Mouse (Mus musculus): ENCODE data around the gene Fat3. TPM values are rescaled to one million over a fixed set of nuclear protein-coding genes. Genes with fewer than 3 reads are reported as not detected.

The Fat3 gene
- polyA plus RNA-seq, 1 experiment from 2014 or later, result 6.6 TPM

GRCm38 (mm10) chr9:15940933-15941673, 560.0 kb downstream of the Fat3 start:
- H3K4me1 ChIP-seq (ENCODE audit: control insufficient read depth, insufficient read depth, low read length), result 0 out of 2 replicates have a peak, but pooled peaks cover 6% of the 10 kb centered on the region
- H3K4me2 ChIP-seq (replicated peaks; ENCODE audit: low read depth, low read length), result no peak overlapping the region
- no peak overlapping the region for H3K9ac ChIP-seq (ENCODE audit: low read depth, low read length)
- H3K27me3 ChIP-seq (ENCODE audit: control insufficient read depth, insufficient read depth, low read length), result no peaks in the 10 kb centered on the region
- no peaks in the 10 kb centered on the region for H3K36me3 ChIP-seq (ENCODE audit: control insufficient read depth, insufficient read depth, low read length)
- ATAC-seq (ENCODE audit: low FRiP score, low TSS enrichment), result no peak
- H3K27ac ChIP-seq (ENCODE audit: low read depth, low read length), result no peak overlapping the region
- H3K9me3 ChIP-seq (ENCODE audit: control insufficient read depth, low read length), result no peaks in the 10 kb centered on the region
- 86% methylated on average over 7 of the region's 7 CpGs for WGBS
- no peak overlapping the region for H3K4me3 ChIP-seq (ENCODE audit: low read length)

- Histone ChIP-seq H3K27ac (ENCODE audit: low read depth, low read length) (no peak overlapping the region), H3K27me3 (ENCODE audit: control insufficient read depth, insufficient read depth, low read length) (no peaks in the 10 kb centered on the region), H3K9me3 (ENCODE audit: control insufficient read depth, low read length) (no peaks in the 10 kb centered on the region), H3K36me3 (ENCODE audit: control insufficient read depth, insufficient read depth, low read length) (no peaks in the 10 kb centered on the region), H3K4me3 (ENCODE audit: low read length) (no peak overlapping the region), H3K4me1 (ENCODE audit: control insufficient read depth, insufficient read depth, low read length) (0 out of 2 replicates have a peak, but pooled peaks cover 6% of the 10 kb centered on the region), H3K4me2 (replicated peaks; ENCODE audit: low read depth, low read length) (no peak overlapping the region), H3K9ac (ENCODE audit: low read depth, low read length) (no peak overlapping the region)
- WGBS, result 65% methylated on average over 2 of the region's 2 CpGs
- no peak for ATAC-seq (ENCODE audit: low FRiP score, low TSS enrichment)
Observed at GRCm38 (mm10) chr9:15939594-15939993, 561.5 kb downstream of the Fat3 start.

GRCm38 (mm10) chr9:15937837-15938514, 563.1 kb downstream of the Fat3 start:
- H3K36me3 ChIP-seq (ENCODE audit: control insufficient read depth, insufficient read depth, low read length), result no peaks in the 10 kb centered on the region
- no peak overlapping the region for H3K27ac ChIP-seq (ENCODE audit: low read depth, low read length)
- no peaks in the 10 kb centered on the region for H3K9me3 ChIP-seq (ENCODE audit: control insufficient read depth, low read length)
- H3K4me2 ChIP-seq (replicated peaks; ENCODE audit: low read depth, low read length), result no peak overlapping the region
- 0 out of 2 replicates have a peak, but pooled peaks have one; percentile 37 for ATAC-seq (ENCODE audit: low FRiP score, low TSS enrichment)
- no peak overlapping the region for H3K9ac ChIP-seq (ENCODE audit: low read depth, low read length)
- no peak overlapping the region for H3K4me3 ChIP-seq (ENCODE audit: low read length)
- no peaks in the 10 kb centered on the region for H3K27me3 ChIP-seq (ENCODE audit: control insufficient read depth, insufficient read depth, low read length)
- 81% methylated on average over 28 of the region's 28 CpGs for WGBS
- H3K4me1 ChIP-seq (ENCODE audit: control insufficient read depth, insufficient read depth, low read length), result 0 out of 2 replicates have a peak, but pooled peaks cover 6% of the 10 kb centered on the region

GRCm38 (mm10) chr9:15930928-15931443, 570.1 kb downstream of the Fat3 start:
- Histone ChIP-seq H3K4me3 (ENCODE audit: low read length) (no peak overlapping the region), H3K27me3 (ENCODE audit: control insufficient read depth, insufficient read depth, low read length) (no peaks in the 10 kb centered on the region), H3K27ac (ENCODE audit: low read depth, low read length) (no peak overlapping the region), H3K4me1 (ENCODE audit: control insufficient read depth, insufficient read depth, low read length) (no peaks in the 10 kb centered on the region), H3K9ac (ENCODE audit: low read depth, low read length) (no peak overlapping the region), H3K4me2 (replicated peaks; ENCODE audit: low read depth, low read length) (no peak overlapping the region), H3K9me3 (ENCODE audit: control insufficient read depth, low read length) (no peaks in the 10 kb centered on the region), H3K36me3 (ENCODE audit: control insufficient read depth, insufficient read depth, low read length) (no peaks in the 10 kb centered on the region)
- no peak for ATAC-seq (ENCODE audit: low FRiP score, low TSS enrichment)
- WGBS, result 87% methylated on average over 5 of the region's 5 CpGs

- Histone ChIP-seq H3K4me1 (ENCODE audit: control insufficient read depth, insufficient read depth, low read length) (no peaks in the 10 kb centered on the region), H3K27me3 (ENCODE audit: control insufficient read depth, insufficient read depth, low read length) (no peaks in the 10 kb centered on the region), H3K9ac (ENCODE audit: low read depth, low read length) (no peak overlapping the region), H3K27ac (ENCODE audit: low read depth, low read length) (no peak overlapping the region), H3K4me2 (replicated peaks; ENCODE audit: low read depth, low read length) (no peak overlapping the region), H3K4me3 (ENCODE audit: low read length) (no peak overlapping the region), H3K36me3 (ENCODE audit: control insufficient read depth, insufficient read depth, low read length) (no peaks in the 10 kb centered on the region), H3K9me3 (ENCODE audit: control insufficient read depth, low read length) (no peaks in the 10 kb centered on the region)
- 84% methylated on average over 2 of the region's 2 CpGs for WGBS
- no peak for ATAC-seq (ENCODE audit: low FRiP score, low TSS enrichment)
Observed at GRCm38 (mm10) chr9:15928331-15928730, 572.8 kb downstream of the Fat3 start.

- WGBS, result 81% methylated on average over 5 of the region's 5 CpGs
- Histone ChIP-seq H3K27ac (ENCODE audit: low read depth, low read length) (no peak overlapping the region), H3K36me3 (ENCODE audit: control insufficient read depth, insufficient read depth, low read length) (no peaks in the 10 kb centered on the region), H3K4me3 (ENCODE audit: low read length) (no peak overlapping the region), H3K27me3 (ENCODE audit: control insufficient read depth, insufficient read depth, low read length) (no peaks in the 10 kb centered on the region), H3K4me2 (replicated peaks; ENCODE audit: low read depth, low read length) (no peak overlapping the region), H3K4me1 (ENCODE audit: control insufficient read depth, insufficient read depth, low read length) (no peaks in the 10 kb centered on the region), H3K9me3 (ENCODE audit: control insufficient read depth, low read length) (no peaks in the 10 kb centered on the region), H3K9ac (ENCODE audit: low read depth, low read length) (no peak overlapping the region)
- ATAC-seq (ENCODE audit: low FRiP score, low TSS enrichment), result no peak
Observed at GRCm38 (mm10) chr9:15927378-15928083, 573.6 kb downstream of the Fat3 start.

- no peak overlapping the region for H3K27ac ChIP-seq (ENCODE audit: low read depth, low read length)
- WGBS, result 89% methylated on average over 5 of the region's 5 CpGs
- ATAC-seq (ENCODE audit: low FRiP score, low TSS enrichment), result no peak
Observed at GRCm38 (mm10) chr9:15925237-15925636, 575.8 kb downstream of the Fat3 start.

GRCm38 (mm10) chr9:15920271-15920670, 580.8 kb downstream of the Fat3 start:
- no peak overlapping the region for H3K27ac ChIP-seq (ENCODE audit: low read depth, low read length)
- ATAC-seq (ENCODE audit: low FRiP score, low TSS enrichment), result no peak
- no peaks in the 10 kb centered on the region for H3K9me3 ChIP-seq (ENCODE audit: control insufficient read depth, low read length)
- no peak overlapping the region for H3K4me3 ChIP-seq (ENCODE audit: low read length)
- H3K4me1 ChIP-seq (ENCODE audit: control insufficient read depth, insufficient read depth, low read length), result no peaks in the 10 kb centered on the region
- no peaks in the 10 kb centered on the region; the same call in 1 of the 2 replicates for H3K27me3 ChIP-seq (ENCODE audit: control insufficient read depth, insufficient read depth, low read length)
- no peaks in the 10 kb centered on the region for H3K36me3 ChIP-seq (ENCODE audit: control insufficient read depth, insufficient read depth, low read length)
- H3K9ac ChIP-seq (ENCODE audit: low read depth, low read length), result no peak overlapping the region
- H3K4me2 ChIP-seq (replicated peaks; ENCODE audit: low read depth, low read length), result no peak overlapping the region
- WGBS, result 80% methylated on average over 4 of the region's 4 CpGs

More at GRCm38 (mm10) chr9:15925237-15925636, 575.8 kb downstream of the Fat3 start:
- H3K27me3 ChIP-seq (ENCODE audit: control insufficient read depth, insufficient read depth, low read length), result no peaks in the 10 kb centered on the region
- H3K4me1 ChIP-seq (ENCODE audit: control insufficient read depth, insufficient read depth, low read length), result no peaks in the 10 kb centered on the region
- H3K4me2 ChIP-seq (replicated peaks; ENCODE audit: low read depth, low read length), result no peak overlapping the region
- H3K4me3 ChIP-seq (ENCODE audit: low read length), result no peak overlapping the region
- no peak overlapping the region for H3K9ac ChIP-seq (ENCODE audit: low read depth, low read length)
- H3K9me3 ChIP-seq (ENCODE audit: control insufficient read depth, low read length), result no peaks in the 10 kb centered on the region
- H3K36me3 ChIP-seq (ENCODE audit: control insufficient read depth, insufficient read depth, low read length), result no peaks in the 10 kb centered on the region

Measured in kidney, embryonic 14.5 days (tissue).